Mouse (Mus musculus) forebrain, embryonic 11.5 days (tissue): Measurements from ENCODE around the gene Foxp1. TPM values are rescaled to one million over a fixed set of nuclear protein-coding genes. Genes with fewer than 3 reads are reported as not detected.

Source experiments
- ATAC-seq: fragments of 200-750 bp; cut with Nextera tagmentation; replicated peaks from 2 replicates; pipeline ENCODE4 v1.8.0; 2017; ENCODE audit warnings: moderate TSS enrichment; ENCODE audit not compliant: low FRiP score
- DNase-seq: peaks from one replicate; pipeline ENCODE4 v3.0.0-alpha.2; 2017; ENCODE audit warnings: low spot score
- H3K27ac ChIP-seq: fragments of 300-500 bp; sonication (generic); 2 replicates; pipeline ENCODE4 v1.5.1; 2014; ENCODE audit warnings: low read depth, low read length
- H3K27me3 ChIP-seq: fragments of 300-500 bp; sonication (generic); 2 replicates; pipeline ENCODE4 v1.6.1; 2014; ENCODE audit warnings: mild to moderate bottlenecking, low read length, mixed read lengths; ENCODE audit not compliant: control insufficient read depth, insufficient read depth
- H3K36me3 ChIP-seq: fragments of 300-500 bp; sonication (generic); 2 replicates; pipeline ENCODE4 v1.6.1; 2014; ENCODE audit warnings: mild to moderate bottlenecking, low read length, moderate library complexity, mixed read lengths; ENCODE audit not compliant: control insufficient read depth, insufficient read depth
- H3K4me1 ChIP-seq: fragments of 300-500 bp; sonication (generic); replicated peaks from 2 replicates; pipeline ENCODE4 v1.6.1; 2014; ENCODE audit warnings: low read length, mixed read lengths; ENCODE audit not compliant: control insufficient read depth, insufficient read depth
- H3K4me2 ChIP-seq: fragments of 300-500 bp; sonication (generic); 2 replicates; pipeline ENCODE4 v1.6.1; 2014; ENCODE audit warnings: low read depth, mild to moderate bottlenecking, low read length, moderate library complexity, mixed read lengths; ENCODE audit not compliant: severe bottlenecking
- H3K4me3 ChIP-seq: fragments of 300-500 bp; sonication (generic); 2 replicates; pipeline ENCODE4 v1.5.1; 2014; ENCODE audit warnings: low read depth, low read length
- H3K9ac ChIP-seq: fragments of 300-500 bp; sonication (generic); 2 replicates; pipeline ENCODE4 v1.6.1; 2014; ENCODE audit warnings: low read length
- H3K9me3 ChIP-seq: fragments of 300-500 bp; sonication (generic); 2 replicates; pipeline ENCODE4 v1.6.1; 2016; ENCODE audit warnings: low read length, mixed read lengths; ENCODE audit not compliant: control insufficient read depth
- WGBS: fragments of 180-500 bp; shearing (Covaris S2); extraction: QIAGEN DNeasy Blood & Tissue Kit; methylation state at CpG from one replicate; pipeline ENCODE4 v1.1.7; 2014; 5-methylcytosine and 5-hydroxymethylcytosine counted together
- polyA plus RNA-seq: library from polyadenylated mRNA; unstranded; fragments of >200 nt; fragmentation: Nextera tagmentation; extraction: Ambion mirVana; gene quantifications from 2 replicates; pipeline ENCODE4 v1.2.1, GENCODE M21; 2014

Foxp1 gene
- polyA plus RNA-seq, 1 experiment from 2014 or later: 91.5 TPM

GRCm38 (mm10) chr6:99377716-99378115 is 144.8 kb downstream of the Foxp1 start:
- no peak overlapping the region for H3K4me3 ChIP-seq
- no peaks in the 10 kb centered on the region for H3K27me3 ChIP-seq
- peaks cover 2% of the 10 kb centered on the region; the same call in 1 of the 2 replicates for H3K4me1 ChIP-seq
- no peak overlapping the region for H3K27ac ChIP-seq
- no peak for DNase-seq
- H3K36me3 ChIP-seq: no peaks in the 10 kb centered on the region
- ATAC-seq: no peak
- H3K9ac ChIP-seq: no peak overlapping the region
- H3K4me2 ChIP-seq: no peak overlapping the region
- no peaks in the 10 kb centered on the region for H3K9me3 ChIP-seq
- WGBS: 57% methylated on average over 4 of the region's 4 CpGs

- Histone ChIP-seq H3K27ac (no peak overlapping the region), H3K4me1 (peaks cover 2% of the 10 kb centered on the region; the same call in 1 of the 2 replicates)
- no peak for ATAC-seq
Observed at GRCm38 (mm10) chr6:99377131-99377530, 145.4 kb downstream of the Foxp1 start.

GRCm38 (mm10) chr6:99376721-99377120 is 145.8 kb downstream of the Foxp1 start:
- ATAC-seq: no peak
- H3K9me3 ChIP-seq: no peaks in the 10 kb centered on the region
- H3K27me3 ChIP-seq: no peaks in the 10 kb centered on the region
- DNase-seq: no peak
- H3K4me1 ChIP-seq: peaks cover 2% of the 10 kb centered on the region; the same call in 1 of the 2 replicates
- no peak overlapping the region for H3K9ac ChIP-seq
- H3K27ac ChIP-seq: no peak overlapping the region
- H3K36me3 ChIP-seq: no peaks in the 10 kb centered on the region
- 87% methylated on average over 8 of the region's 8 CpGs for WGBS
- H3K4me3 ChIP-seq: no peak overlapping the region
- no peak overlapping the region for H3K4me2 ChIP-seq

More at GRCm38 (mm10) chr6:99377131-99377530, 145.4 kb downstream of the Foxp1 start:
- Histone ChIP-seq H3K4me3 (no peak overlapping the region), H3K27me3 (no peaks in the 10 kb centered on the region), H3K36me3 (no peaks in the 10 kb centered on the region), H3K9ac (no peak overlapping the region), H3K4me2 (no peak overlapping the region), H3K9me3 (no peaks in the 10 kb centered on the region)
- WGBS: 70% methylated on average over 2 of the region's 2 CpGs
- DNase-seq: no peak

- Histone ChIP-seq H3K36me3 (no peaks in the 10 kb centered on the region), H3K27ac (no peak overlapping the region), H3K4me2 (no peak overlapping the region), H3K27me3 (no peaks in the 10 kb centered on the region), H3K4me3 (no peak overlapping the region), H3K4me1 (peaks cover 2% of the 10 kb centered on the region; the same call in 1 of the 2 replicates), H3K9ac (no peak overlapping the region), H3K9me3 (no peaks in the 10 kb centered on the region)
- WGBS: 72% methylated on average over 6 of the region's 6 CpGs
- DNase-seq: no peak
- ATAC-seq: no peak
Observed at GRCm38 (mm10) chr6:99375865-99376264, 146.7 kb downstream of the Foxp1 start.

GRCm38 (mm10) chr6:99375376-99375775 is 147.1 kb downstream of the Foxp1 start:
- 81% methylated on average over 4 of the region's 4 CpGs for WGBS
- H3K4me1 ChIP-seq: peaks cover 2% of the 10 kb centered on the region; the same call in 1 of the 2 replicates
- ATAC-seq: no peak

GRCm38 (mm10) chr6:99374448-99375271 is 147.9 kb downstream of the Foxp1 start:
- no peak for DNase-seq
- H3K27me3 ChIP-seq: no peaks in the 10 kb centered on the region
- H3K9me3 ChIP-seq: no peaks in the 10 kb centered on the region
- no peak overlapping the region for H3K9ac ChIP-seq
- H3K27ac ChIP-seq: no peak overlapping the region
- H3K4me1 ChIP-seq: peaks cover 2% of the 10 kb centered on the region; the same call in 1 of the 2 replicates
- H3K4me2 ChIP-seq: no peak overlapping the region
- no peaks in the 10 kb centered on the region for H3K36me3 ChIP-seq
- no peak overlapping the region for H3K4me3 ChIP-seq
- WGBS: 84% methylated on average over 19 of the region's 19 CpGs
- ATAC-seq: no peak

More at GRCm38 (mm10) chr6:99375376-99375775, 147.1 kb downstream of the Foxp1 start:
- Histone ChIP-seq H3K4me2 (no peak overlapping the region), H3K4me3 (no peak overlapping the region), H3K27ac (no peak overlapping the region), H3K36me3 (no peaks in the 10 kb centered on the region), H3K9me3 (no peaks in the 10 kb centered on the region), H3K9ac (no peak overlapping the region), H3K27me3 (no peaks in the 10 kb centered on the region)
- no peak for DNase-seq

- H3K9me3 ChIP-seq: no peaks in the 10 kb centered on the region
- H3K27ac ChIP-seq: no peak overlapping the region
- H3K4me3 ChIP-seq: no peak overlapping the region
- no peaks in the 10 kb centered on the region for H3K36me3 ChIP-seq
- ATAC-seq (no peak), DNase-seq (no peak)
- H3K4me2 ChIP-seq: no peak overlapping the region
- H3K9ac ChIP-seq: no peak overlapping the region
- no peaks in the 10 kb centered on the region for H3K27me3 ChIP-seq
- 93% methylated on average over 5 of the region's 5 CpGs for WGBS
- peaks cover 2% of the 10 kb centered on the region; the same call in 1 of the 2 replicates for H3K4me1 ChIP-seq
Observed at GRCm38 (mm10) chr6:99372427-99372826, 150.1 kb downstream of the Foxp1 start.

GRCm38 (mm10) chr6:99372016-99372415 is 150.5 kb downstream of the Foxp1 start:
- Histone ChIP-seq H3K4me1 (peaks cover 2% of the 10 kb centered on the region; the same call in 1 of the 2 replicates), H3K9me3 (no peaks in the 10 kb centered on the region), H3K27ac (no peak overlapping the region), H3K36me3 (no peaks in the 10 kb centered on the region), H3K27me3 (no peaks in the 10 kb centered on the region), H3K4me2 (no peak overlapping the region), H3K9ac (no peak overlapping the region), H3K4me3 (no peak overlapping the region)
- no peak for DNase-seq
- 92% methylated on average over 6 of the region's 6 CpGs for WGBS
- ATAC-seq: no peak
